In the genomic region with DNA sequence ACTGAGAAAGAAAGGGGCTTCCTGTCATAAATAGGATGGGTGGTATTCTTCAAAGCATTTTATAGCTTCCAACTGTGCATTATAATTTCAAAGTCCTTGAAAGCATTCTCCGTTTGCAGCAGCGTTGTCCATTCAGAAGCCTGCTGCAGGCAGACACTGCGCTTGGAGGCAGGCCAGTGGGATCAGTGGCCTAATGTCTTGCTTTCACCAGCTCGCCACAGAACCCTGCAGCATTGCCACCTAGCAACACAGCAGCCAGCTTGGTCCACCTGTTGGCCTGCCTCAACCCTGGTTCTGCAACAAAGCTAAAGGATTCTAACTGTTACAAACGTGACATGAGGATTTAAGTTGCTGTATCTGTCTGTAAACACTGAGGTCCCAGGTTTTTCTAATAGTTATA, we compare ENCODE assay signal across 19 mouse cellular contexts.
A peak's percentile ranks its signal among the peaks of the same experiment; 100 is the strongest.
DNase-seq lines count a peak whose midpoint lies in the region; ATAC-seq and TF ChIP-seq lines count a peak whose summit lies in the region.
"Had no signal": no experiment of that assay in that cellular context is flagged by ENCODE, and none has a peak within 500 bp of the region (broad histone marks: within the 10 kb centered on the region; RNA-seq: fewer than 3 reads in every experiment).

No protein-coding gene starts in this region.

- H3K27me3 ChIP-seq in embryonic facial prominence, embryonic 13.5 days, result no peaks in the 10 kb centered on the region
- no peaks in the 10 kb centered on the region for H3K27me3 ChIP-seq in embryonic facial prominence, embryonic 10.5 days (replicated peaks; ENCODE audit: low read depth, poor library complexity, severe bottlenecking)
- H3K27me3 ChIP-seq in kidney, embryonic 16.5 days (ENCODE audit: insufficient read depth, low read length), result no peaks in the 10 kb centered on the region
- no peaks in the 10 kb centered on the region for H3K27me3 ChIP-seq in limb, embryonic 10.5 days (ENCODE audit: low read depth, poor library complexity, severe bottlenecking)
- H3K27me3 ChIP-seq: lung, embryonic 15.5 days; neural tube, embryonic 15.5 days had no signal

- no peak for DNase-seq in embryonic facial prominence, embryonic 10.5 days (ENCODE audit: low spot score)
- DNase-seq in kidney, postnatal 4 days, result no peak
- DNase-seq in brain, embryonic 14.5 days (ENCODE audit: low read depth), result peak; percentile 66
- no peak for DNase-seq in limb, embryonic 10.5 days (ENCODE audit: low spot score)
- DNase-seq in embryo, embryonic 11 days, result no peak
- DNase-seq in T-cell, adult 2 months (ENCODE audit: low spot score), result no peak
- DNase-seq: adrenal gland, adult 8-10 months; cerebellum, adult 9-11 months; kidney, adult 2 months; thymus, adult 18-20 months; thymus, postnatal 4 days had no signal

- H3K27ac ChIP-seq in embryonic facial prominence, embryonic 13.5 days, result 0 out of 2 replicates have a peak overlapping the region, but pooled peaks have one; percentile 1
- no peak overlapping the region for H3K27ac ChIP-seq in embryonic facial prominence, embryonic 10.5 days (replicated peaks)
- 0 out of 2 replicates have a peak overlapping the region, but pooled peaks have one; percentile 16 for H3K27ac ChIP-seq in kidney, embryonic 16.5 days (ENCODE audit: low read length)
- H3K27ac ChIP-seq in limb, embryonic 10.5 days, result peak overlapping the region; percentile 61
- H3K27ac ChIP-seq: heart, embryonic 10.5 days; hindbrain, embryonic 10.5 days; liver, embryonic 14.5 days; lung, embryonic 15.5 days; midbrain, embryonic 12.5 days had no signal

- H3K36me3 ChIP-seq in embryonic facial prominence, embryonic 13.5 days, result peaks cover 91% of the 10 kb centered on the region
- peaks cover 77% of the 10 kb centered on the region for H3K36me3 ChIP-seq in embryonic facial prominence, embryonic 10.5 days (replicated peaks)
- peaks cover 57% of the 10 kb centered on the region for H3K36me3 ChIP-seq in kidney, embryonic 16.5 days (ENCODE audit: insufficient read depth, low read length)
- H3K36me3 ChIP-seq in limb, embryonic 10.5 days, result peaks cover 75% of the 10 kb centered on the region

- no peak overlapping the region for H3K4me2 ChIP-seq in embryonic facial prominence, embryonic 13.5 days
- H3K4me2 ChIP-seq in kidney, embryonic 16.5 days (replicated peaks; ENCODE audit: low read depth, low read length), result no peak overlapping the region
- H3K4me2 ChIP-seq: lung, embryonic 15.5 days; midbrain, embryonic 12.5 days; neural tube, embryonic 15.5 days had no signal

- no peak for ATAC-seq in embryonic facial prominence, embryonic 13.5 days (ENCODE audit: insufficient number of reproducible peaks, insufficient read depth, low FRiP score, low TSS enrichment, low read depth)
- ATAC-seq in kidney, embryonic 16.5 days (ENCODE audit: low FRiP score, low TSS enrichment), result no peak

- 40% methylated on average over 5 of the region's 5 CpGs for WGBS in embryonic facial prominence, embryonic 13.5 days
- 83% methylated on average over 5 of the region's 5 CpGs for whole genome bisulfite sequencing in embryonic facial prominence, embryonic 10.5 days
- WGBS in kidney, embryonic 16.5 days, result 50% methylated on average over 5 of the region's 5 CpGs
- WGBS in limb, embryonic 10.5 days, result 62% methylated on average over 5 of the region's 5 CpGs

- no peak for TF ChIP-seq POLR2A in brain, embryonic 14.5 days (IDR thresholded peaks at IDR 0.05; ENCODE audit: borderline replicate concordance, extremely low read depth, insufficient read depth, insufficient read length, poor library complexity, severe bottlenecking)

- no peaks in the 10 kb centered on the region for H3K9me3 ChIP-seq in embryonic facial prominence, embryonic 13.5 days
- H3K9me3 ChIP-seq in embryonic facial prominence, embryonic 10.5 days, result no peaks in the 10 kb centered on the region
- no peaks in the 10 kb centered on the region for H3K9me3 ChIP-seq in kidney, embryonic 16.5 days (ENCODE audit: low read length)
- H3K9me3 ChIP-seq in limb, embryonic 10.5 days (replicated peaks), result no peaks in the 10 kb centered on the region
- H3K9me3 ChIP-seq: heart, embryonic 10.5 days; hindbrain, embryonic 10.5 days; lung, embryonic 15.5 days; midbrain, embryonic 12.5 days; neural tube, embryonic 15.5 days had no signal

- no peak overlapping the region for H3K9ac ChIP-seq in embryonic facial prominence, embryonic 13.5 days
- no peak overlapping the region for H3K9ac ChIP-seq in kidney, embryonic 16.5 days (replicated peaks; ENCODE audit: low read length)
- H3K9ac ChIP-seq: liver, embryonic 14.5 days; lung, embryonic 15.5 days; midbrain, embryonic 12.5 days; neural tube, embryonic 15.5 days had no signal

- TF ChIP-seq CTCF in brain, embryonic 14.5 days (IDR thresholded peaks at IDR 0.05; ENCODE audit: borderline replicate concordance, extremely low read depth, insufficient read depth, insufficient read length), result no peak

- peaks cover 87% of the 10 kb centered on the region for H3K4me1 ChIP-seq in embryonic facial prominence, embryonic 13.5 days
- peaks cover 33% of the 10 kb centered on the region for H3K4me1 ChIP-seq in embryonic facial prominence, embryonic 10.5 days
- H3K4me1 ChIP-seq in kidney, embryonic 16.5 days (ENCODE audit: insufficient read depth, low read length), result peaks cover 36% of the 10 kb centered on the region
- peaks cover 67% of the 10 kb centered on the region for H3K4me1 ChIP-seq in limb, embryonic 10.5 days

- H3K4me3 ChIP-seq in embryonic facial prominence, embryonic 13.5 days, result no peak overlapping the region
- H3K4me3 ChIP-seq in embryonic facial prominence, embryonic 10.5 days, result no peak overlapping the region
- H3K4me3 ChIP-seq in kidney, embryonic 16.5 days (ENCODE audit: low read length), result no peak overlapping the region
- H3K4me3 ChIP-seq in limb, embryonic 10.5 days, result no peak overlapping the region
- H3K4me3 ChIP-seq: heart, embryonic 10.5 days; hindbrain, embryonic 10.5 days; lung, embryonic 15.5 days; midbrain, embryonic 12.5 days; neural tube, embryonic 15.5 days had no signal
